Mouse (Mus musculus) v-Abl transformed pro-B cells (cell line): ENCODE measurements at regions not wholly inside any gene's neighbourhood (a gene's known extent, or its start where the extent isn't known, plus 50 kb on each side); places are given as distances from the start of the nearest gene placed in this dataset.

Source experiments
- in situ Hi-C, 2 experiments: fragments of 400-800 bp; cut with MboI; formaldehyde crosslinking; loops; one replicate each; pipeline ENCODE4 v1.15.1; 2025; ENCODE audit not compliant: unreplicated experiment in 2 of 2

DNA sequence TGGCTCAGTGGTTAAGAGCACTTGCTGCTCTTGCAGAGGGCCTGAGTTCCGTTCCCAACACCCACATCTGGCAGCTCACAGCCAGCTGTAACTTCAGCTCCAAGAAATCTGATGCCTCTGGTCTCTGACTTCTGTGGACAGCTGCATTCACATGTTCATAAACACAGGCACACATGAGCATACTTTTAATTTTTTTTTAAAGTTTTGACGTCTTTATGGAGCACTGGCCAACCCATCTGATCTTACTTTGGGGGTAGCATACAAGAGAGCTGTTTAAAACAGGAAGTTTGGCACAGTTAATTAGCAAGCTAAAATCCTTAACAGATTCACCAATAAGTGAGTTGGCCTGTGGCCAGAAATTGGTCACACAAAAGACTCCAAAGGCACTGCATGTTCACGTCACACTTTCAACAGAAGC lies 81.2 kb upstream of the Atl2 start:
- in situ Hi-C loops = loop anchor here (25.0 kb wide), 2 partner anchors 615 to 1615 kb away; partner anchors contain the start of gene Cdc42ep3 (in 1 of the 2)

GRCm38 (mm10) chr17:79976518-79977100 lies 80.7 kb upstream of the Atl2 start:
- in situ Hi-C loops = loop anchor here (25.0 kb wide), 2 partner anchors 614 to 1614 kb away; partner anchors contain the start of gene Cdc42ep3 (in 1 of the 2)

DNA sequence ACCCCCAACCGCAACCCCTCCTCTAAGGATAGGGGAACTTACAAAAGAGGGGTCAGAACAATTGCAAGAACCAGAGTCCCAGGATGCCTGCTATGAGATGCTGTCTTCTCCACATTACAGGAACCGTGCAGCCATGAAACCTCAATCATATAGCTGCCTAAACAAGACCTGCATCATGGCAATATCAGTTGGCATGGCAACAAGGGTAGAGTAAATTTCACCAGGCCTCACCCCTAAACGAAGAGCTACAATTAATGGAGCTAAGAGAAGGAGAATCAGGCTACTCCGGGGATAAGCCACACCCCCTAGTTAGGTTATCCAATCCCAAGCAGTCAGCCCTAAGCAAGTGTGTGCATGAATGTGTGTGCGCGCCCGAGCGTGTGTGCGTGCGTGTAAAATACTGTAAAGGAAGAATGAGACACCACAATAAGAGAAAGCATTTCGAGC lies 80.1 kb upstream of the Atl2 start:
- in situ Hi-C loops = loop anchor here (25.0 kb wide), 2 partner anchors 614 to 1614 kb away; partner anchors contain the start of gene Cdc42ep3 (in 1 of the 2)

DNA sequence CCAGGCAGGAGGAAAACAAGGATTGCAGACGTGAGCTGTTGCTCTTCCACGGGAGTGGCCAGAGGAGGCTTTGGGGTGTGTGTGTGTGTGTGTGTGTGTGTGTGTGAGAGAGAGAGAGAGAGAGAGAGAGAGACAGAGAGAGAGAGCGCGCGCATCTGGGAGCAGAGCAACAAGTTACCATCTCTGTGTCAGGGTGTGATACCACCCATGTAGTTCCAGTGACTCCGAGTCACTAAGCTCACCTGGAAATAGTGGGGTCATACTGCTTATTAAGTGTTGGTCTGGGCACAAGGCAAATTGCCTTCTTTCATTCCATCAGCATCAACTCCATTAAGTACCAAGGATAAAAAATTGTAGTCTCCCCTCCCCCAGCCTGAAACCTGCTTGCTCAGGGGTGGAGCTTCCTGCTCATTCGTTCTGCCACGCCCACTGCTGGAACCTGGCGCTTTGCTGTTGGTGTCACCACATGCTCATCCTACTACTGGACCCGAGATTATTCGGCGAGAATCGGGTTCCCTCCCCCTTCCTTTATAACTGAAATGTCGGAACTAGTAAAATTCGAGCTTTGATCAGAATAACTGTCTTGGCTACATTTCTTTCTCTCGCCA lies 79.3 kb upstream of the Atl2 start:
- in situ Hi-C loops = loop anchor here (25.0 kb wide), 2 partner anchors 613 to 1613 kb away; partner anchors contain the start of gene Cdc42ep3 (in 1 of the 2)

DNA sequence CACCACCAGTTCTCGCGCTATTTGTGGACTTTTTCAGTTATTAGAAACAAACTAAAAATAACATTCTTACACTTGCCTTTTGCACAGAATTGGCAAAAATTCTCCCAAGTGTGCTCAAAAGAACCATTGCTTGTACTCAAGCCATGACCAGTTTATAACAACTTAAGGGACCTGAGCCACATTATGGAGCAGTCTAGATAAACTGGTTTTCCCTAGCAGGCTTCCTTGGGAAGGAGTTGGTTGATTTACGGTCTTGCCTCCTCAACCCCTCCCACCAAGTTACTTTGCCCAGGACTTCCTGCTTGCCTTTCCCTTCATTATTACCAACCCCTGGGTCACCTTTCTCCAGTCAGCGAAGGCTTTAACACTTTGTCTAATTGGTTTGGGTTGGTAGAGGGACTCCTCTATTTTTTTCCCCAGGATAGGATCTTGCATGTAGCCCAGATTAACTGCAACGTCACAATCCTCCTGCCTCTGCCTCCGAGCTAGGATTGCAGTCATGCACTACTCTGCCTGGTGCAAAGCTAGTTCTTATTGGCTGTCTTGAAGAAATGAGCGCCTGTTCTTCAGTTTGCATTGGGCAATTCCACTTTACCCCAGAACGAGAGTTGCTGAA lies 75.9 kb upstream of the Atl2 start:
- in situ Hi-C loops = no loop called here

- in situ Hi-C loops = no loop called here
Measured at GRCm38 (mm10) chr17:79969500-79969972, 73.6 kb upstream of the Atl2 start.

DNA sequence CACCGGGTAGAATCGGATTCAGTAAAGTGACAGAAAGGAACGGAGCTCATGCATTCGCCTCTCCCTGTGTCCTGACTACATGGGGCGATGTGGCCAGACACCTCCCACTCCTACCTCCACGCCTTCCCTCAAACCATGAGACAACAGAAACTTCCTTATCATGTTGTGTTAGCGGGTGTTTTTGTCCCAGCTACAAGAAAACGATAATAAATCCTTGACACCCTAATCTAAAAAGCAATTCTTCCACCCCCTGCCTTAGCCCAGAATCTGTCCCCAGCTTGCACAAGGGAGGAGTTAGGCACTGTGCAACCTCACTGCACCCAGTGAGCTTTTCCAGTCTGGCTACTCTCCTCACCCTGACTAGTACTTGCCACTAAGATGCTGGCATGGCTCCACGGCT lies 72.9 kb upstream of the Atl2 start:
- in situ Hi-C loops = no loop called here

DNA sequence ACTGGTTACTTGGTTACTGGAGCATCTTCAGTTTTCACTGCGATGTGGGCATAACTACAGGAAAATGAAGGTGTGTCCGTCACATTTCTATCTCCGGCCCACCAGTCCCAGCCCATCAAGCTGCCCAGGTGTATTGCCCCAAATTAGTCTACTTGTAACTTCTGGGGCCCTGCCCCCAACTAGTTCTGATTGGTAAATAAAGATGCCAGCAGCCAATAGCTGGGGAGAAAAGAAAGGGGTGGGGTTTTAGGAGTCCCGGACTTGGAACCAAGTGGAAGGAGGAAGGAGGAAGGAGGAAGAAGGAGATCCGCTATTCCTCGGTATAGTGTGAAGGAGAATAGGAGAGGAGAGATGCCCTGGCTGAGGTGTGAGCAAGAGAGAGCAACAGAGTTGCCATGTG lies 71.1 kb upstream of the Atl2 start:
- in situ Hi-C loops = no loop called here

DNA sequence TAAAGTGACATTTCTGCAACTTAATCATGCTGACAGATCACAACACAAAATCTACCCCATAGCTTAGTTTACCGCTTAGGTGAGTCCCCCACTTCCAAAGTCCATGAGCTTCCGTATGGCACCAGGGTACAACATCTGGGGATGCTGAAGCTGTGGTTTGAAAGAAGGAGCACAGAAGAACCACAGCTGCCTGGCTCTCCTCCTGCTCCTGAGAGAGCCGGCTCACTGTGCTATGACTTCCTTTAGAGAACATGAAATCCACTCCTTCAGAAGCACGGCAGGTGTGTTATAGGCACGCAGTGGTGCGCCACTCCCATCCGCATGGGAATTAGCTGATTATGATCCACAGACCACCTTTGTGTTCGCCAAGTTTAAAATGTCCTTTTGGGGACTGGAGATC lies 69.7 kb upstream of the Atl2 start:
- in situ Hi-C loops = no loop called here

DNA sequence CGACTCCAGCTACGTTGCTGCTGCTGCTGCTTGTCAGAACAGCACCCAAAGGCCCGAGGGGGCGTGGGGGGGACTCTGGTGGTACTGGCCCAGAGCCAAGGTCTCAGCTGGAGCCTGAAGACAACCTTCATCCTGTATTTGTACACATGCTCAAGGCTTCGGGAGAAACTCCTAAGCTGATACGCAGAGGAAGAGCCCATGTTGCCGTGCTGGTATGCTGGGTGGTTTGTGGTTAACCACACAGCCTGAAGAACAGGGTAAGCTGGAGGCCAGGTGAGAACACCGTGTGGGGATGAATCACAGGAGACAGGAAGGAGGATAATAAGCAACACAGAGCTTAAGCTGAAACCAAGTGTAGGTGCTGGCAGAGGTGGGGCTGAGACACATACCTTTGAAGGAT lies 68.9 kb upstream of the Atl2 start:
- in situ Hi-C loops = no loop called here

- in situ Hi-C loops = no loop called here
Measured at GRCm38 (mm10) chr17:79963330-79963729, 67.4 kb upstream of the Atl2 start.

- in situ Hi-C loops = no loop called here
Measured at GRCm38 (mm10) chr17:79961391-79961790, 65.5 kb upstream of the Atl2 start.

DNA sequence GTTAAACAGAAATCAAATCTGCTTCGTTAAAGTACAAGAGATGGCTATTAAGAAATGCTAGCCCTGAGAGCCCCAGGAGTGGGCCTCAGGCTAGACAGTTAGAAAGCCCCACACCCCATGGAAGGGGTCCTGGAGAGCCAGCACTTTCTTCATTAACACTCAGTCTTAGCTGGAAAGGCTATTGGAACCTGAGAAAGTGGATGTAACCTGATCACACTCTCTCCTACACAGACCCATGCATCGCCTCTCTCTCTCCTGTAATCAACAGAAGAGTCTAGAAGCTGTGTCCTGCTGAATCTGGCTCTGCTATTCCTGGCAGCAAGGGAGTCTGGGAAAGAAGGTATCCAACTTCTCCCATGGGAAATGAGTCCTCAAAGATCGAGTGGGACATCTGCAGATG lies 64.8 kb upstream of the Atl2 start:
- in situ Hi-C loops = no loop called here

- in situ Hi-C loops = loop anchor here (5.0 to 10.0 kb wide), 2 partner anchors 50 to 63 kb away; no protein-coding TSS in a partner anchor
Measured at GRCm38 (mm10) chr17:79955267-79955666, 59.3 kb upstream of the Atl2 start.

- in situ Hi-C loops = loop anchor here (5.0 to 10.0 kb wide), 2 partner anchors 50 to 62 kb away; no protein-coding TSS in a partner anchor
Measured at GRCm38 (mm10) chr17:79954624-79955244, 58.8 kb upstream of the Atl2 start.

GRCm38 (mm10) chr17:79948591-79949475 lies 52.9 kb upstream of the Atl2 start:
- in situ Hi-C loops = no loop called here
